Mouse (Mus musculus) monocyte, adult 5-6 weeks (primary cell): Measurements from ENCODE around the gene Kcna7. TPM values are rescaled to one million over a fixed set of nuclear protein-coding genes. Genes with fewer than 3 reads are reported as not detected.

Experiments
- ATAC-seq: fragments of 153-309, 156-312 bp; replicated peaks from 2 replicates; pipeline ENCODE4 v1.8.0; 2017; ENCODE audit warnings: mild to moderate bottlenecking; ENCODE audit not compliant: low TSS enrichment, insufficient number of reproducible peaks, severe bottlenecking, poor library complexity, low FRiP score
- total RNA-seq: library from RNA; stranded (forward); fragments of 200-1000, 200-491, 200-594 nt; gene quantifications from 3 replicates; pipeline ENCODE4 v1.2.3, GENCODE M21; 2017

Gene Kcna7
- total RNA-seq, 1 experiment from 2014 or later: not detected

DNA sequence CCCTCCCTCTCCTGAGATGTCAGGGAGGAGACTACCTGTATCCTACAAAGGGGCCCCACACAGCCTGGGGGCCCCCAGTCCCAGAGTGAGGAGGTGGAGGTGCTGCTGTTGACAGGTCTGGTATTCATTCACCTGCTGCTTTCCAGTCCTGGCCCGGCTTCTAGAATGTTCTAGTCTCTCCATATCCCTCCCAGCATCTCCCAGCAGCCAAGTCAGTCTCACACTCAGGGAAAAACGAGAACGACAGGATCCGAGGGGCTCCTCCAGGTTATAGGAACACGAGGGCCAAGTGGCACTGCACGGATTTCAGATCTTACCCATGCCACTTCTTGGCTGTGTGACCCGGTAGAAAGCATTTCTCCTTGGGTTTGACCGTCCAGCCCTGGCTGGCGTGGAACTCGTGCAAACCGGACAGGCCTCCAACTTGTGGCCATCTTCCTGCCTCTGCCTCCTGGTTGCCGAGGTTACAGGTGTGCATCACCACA lies 9.3 kb downstream of the Kcna7 start:
- ATAC-seq: no peak

GRCm38 (mm10) chr7:45415636-45416035 lies 10.2 kb downstream of the Kcna7 start:
- ATAC-seq: no peak

DNA sequence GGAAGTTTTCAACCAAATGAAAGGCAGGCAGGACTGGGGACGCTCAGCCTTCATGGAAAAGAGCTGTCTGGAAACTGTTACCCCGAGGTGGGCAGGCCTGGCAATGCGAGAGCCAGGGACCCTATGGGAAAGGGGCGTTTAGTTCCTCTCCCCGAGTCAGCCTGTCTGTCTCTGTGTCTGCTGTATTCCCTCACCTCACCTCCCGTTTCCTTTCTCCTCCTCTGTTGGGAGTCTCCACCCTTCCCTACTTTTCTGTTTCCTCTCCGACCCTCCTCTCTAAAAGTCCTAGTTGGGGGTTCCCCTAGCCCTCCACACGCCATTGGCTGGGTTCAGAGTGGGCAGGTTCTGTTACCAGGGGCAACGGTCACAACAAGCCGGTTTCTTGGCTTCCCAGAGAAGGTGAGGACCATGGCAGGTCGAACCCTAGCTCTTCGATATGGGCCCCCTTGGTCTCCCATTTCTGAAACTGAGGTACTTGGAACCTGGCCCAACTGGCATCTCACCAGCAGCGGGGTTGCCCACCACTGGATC lies 12.6 kb downstream of the Kcna7 start:
- no peak for ATAC-seq

- ATAC-seq: no peak
Measured at GRCm38 (mm10) chr7:45419859-45420614, 14.6 kb downstream of the Kcna7 start.

DNA sequence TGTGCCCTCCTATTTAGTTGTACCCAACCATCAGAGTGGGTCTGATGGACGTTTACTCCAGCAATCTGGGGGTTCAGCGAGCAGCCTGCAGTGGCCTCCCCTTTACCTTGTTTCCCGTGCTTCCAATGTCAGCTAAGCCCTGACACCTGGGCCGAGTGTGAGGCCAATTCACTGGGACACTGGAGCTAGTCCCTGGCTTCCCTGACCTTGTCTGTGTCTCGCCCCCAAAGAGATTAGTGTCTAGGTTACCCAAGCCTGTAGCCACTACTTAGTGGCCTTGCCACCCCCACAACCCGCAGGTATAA lies 15.1 kb downstream of the Kcna7 start, which contains the start of gene Lhb:
Lhb (plus strand) TSS at position 206 of the 305 bp plus-strand sequence.
- ATAC-seq: no peak

- ATAC-seq: no peak
Measured at GRCm38 (mm10) chr7:45421194-45421593, 15.7 kb downstream of the Kcna7 start.

DNA sequence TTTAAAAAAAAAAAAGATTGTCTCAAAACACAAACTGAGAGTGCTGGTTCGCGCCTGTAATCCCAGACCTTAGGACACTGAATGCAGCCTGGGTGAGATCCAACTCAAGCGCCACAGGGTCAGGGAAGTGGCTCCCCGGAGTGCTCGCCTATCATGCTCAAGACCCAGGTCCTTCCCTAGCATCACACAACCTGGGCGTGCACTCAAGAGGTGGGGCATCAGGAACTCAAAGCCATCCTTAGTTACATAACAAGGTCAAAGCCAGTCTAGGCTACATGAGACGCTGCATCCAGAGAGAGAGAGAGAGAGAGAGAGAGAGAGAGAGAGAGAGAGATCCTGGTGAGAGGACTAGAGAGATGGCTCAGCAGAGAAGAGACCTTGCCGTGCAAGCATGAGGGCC lies 21.1 kb downstream of the Kcna7 start:
- ATAC-seq: no peak

DNA sequence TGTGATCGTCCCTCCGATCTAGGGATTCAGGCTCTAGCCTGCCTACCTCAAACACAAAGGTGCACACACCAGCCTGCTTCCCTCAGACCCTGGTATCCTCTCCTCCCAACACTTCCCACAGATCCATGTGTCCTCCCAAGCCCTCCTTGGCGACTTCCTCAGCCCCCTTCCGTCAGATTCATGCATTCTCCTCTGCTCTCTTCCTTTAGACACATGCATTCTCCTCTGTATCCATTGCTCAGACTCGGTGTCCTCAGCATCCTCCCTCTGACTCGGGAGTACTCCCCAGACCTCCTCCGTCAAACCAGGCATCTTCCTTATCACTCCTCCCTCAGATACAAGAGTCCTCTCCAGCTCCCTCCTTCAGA lies 28.4 kb downstream of the Kcna7 start:
- ATAC-seq: no peak

- ATAC-seq: peak; percentile 91
Measured at GRCm38 (mm10) chr7:45434203-45435015, 29.0 kb downstream of the Kcna7 start, which contains the start of gene Gys1. Gys1 (plus strand) TSS chr7:45434844.

GRCm38 (mm10) chr7:45435038-45435437 lies 29.6 kb downstream of the Kcna7 start:
- no peak for ATAC-seq

DNA sequence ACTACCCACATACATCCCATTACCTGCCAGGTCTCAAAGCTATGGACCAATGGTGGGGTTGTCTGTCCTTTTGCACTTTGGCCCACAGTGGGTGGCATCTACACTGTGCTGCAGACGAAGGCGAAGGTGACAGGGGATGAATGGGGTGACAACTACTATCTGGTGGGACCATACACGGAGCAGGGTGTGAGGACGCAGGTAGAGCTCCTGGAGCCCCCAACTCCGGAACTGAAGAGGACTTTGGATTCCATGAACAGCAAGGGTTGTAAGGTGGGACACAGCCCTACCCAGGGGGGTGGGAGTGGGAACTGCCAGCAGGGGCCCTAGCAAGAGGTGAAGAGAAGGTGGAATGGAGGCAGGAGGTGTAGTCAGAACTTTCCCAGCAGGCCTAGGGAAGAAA lies 31.0 kb downstream of the Kcna7 start:
- ATAC-seq: no peak

- ATAC-seq: no peak
Measured at GRCm38 (mm10) chr7:45437046-45437445, 31.6 kb downstream of the Kcna7 start.

GRCm38 (mm10) chr7:45437521-45438276 lies 32.2 kb downstream of the Kcna7 start, which contains the start of gene Ruvbl2:
Ruvbl2 (minus strand) TSS chr7:45438096.
- ATAC-seq: no peak

- no peak for ATAC-seq
Measured at GRCm38 (mm10) chr7:45443526-45444420, 38.3 kb downstream of the Kcna7 start.

GRCm38 (mm10) chr7:45446589-45446988 lies 41.1 kb downstream of the Kcna7 start:
- no peak for ATAC-seq

- ATAC-seq: no peak
Measured at GRCm38 (mm10) chr7:45447325-45447990, 42.0 kb downstream of the Kcna7 start.

DNA sequence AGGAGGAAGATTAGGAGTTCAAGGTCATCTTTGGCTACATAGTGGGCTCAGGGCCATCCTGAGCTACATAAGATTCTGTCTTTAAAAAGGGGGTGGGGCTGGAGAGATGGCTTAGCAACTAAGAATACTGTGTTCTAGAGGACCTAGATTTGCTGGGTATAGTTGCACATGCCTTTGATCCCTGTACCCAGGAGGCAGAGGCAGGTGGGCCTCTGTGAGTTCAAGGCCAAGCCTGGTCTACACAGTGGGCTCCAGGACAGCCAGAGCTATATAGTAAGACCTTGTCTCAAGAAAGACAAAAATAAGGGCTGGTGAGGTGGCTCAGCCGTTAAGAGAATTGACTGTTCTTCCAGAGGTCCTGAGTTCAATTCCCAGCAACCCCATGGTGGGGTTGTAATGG lies 44.5 kb downstream of the Kcna7 start:
- no peak for ATAC-seq
